Mouse (Mus musculus): ENCODE results near the gene Usp2. TPM values are rescaled to one million over a fixed set of nuclear protein-coding genes. Genes with fewer than 3 reads are reported as not detected.

The Usp2 gene
- total and polyA plus RNA-seq, 3 experiments = 73.8 to 206 (median 75.8) TPM

DNA sequence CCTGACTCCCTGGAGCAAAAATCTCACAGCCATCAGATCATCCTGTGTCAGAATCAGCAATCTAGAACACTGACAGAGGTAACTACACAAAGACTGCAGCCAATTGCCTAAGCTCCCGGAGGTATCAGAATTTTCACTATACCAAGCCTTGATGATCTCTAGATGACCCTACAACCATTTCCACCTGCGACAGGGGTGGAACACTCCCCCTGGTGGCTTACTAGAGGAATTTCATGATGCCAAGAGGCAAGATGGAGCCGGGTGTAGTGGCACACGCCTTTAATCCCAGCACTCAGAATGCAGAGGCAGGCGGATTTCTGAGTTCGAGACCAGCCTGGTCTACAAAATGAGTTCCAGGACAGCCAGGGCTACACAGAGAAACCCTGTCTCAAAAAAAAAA is 57.5 kb downstream of the Usp2 start:
- TF ChIP-seq EP300 (IDR thresholded peaks at IDR 0.05; ENCODE audit: insufficient read depth, low read depth, low read length) (no peak), CTCF (IDR thresholded peaks at IDR 0.05) (peak; percentile 77)
- Histone ChIP-seq H3K27ac (no peak overlapping the region), H3K27me3 (ENCODE audit: control insufficient read depth, insufficient read depth, low read length) (no peaks in the 10 kb centered on the region), H3K4me3 (no peak overlapping the region), H3K79me2 (replicated peaks; ENCODE audit: control insufficient read depth, insufficient read depth, low read length) (no peaks in the 10 kb centered on the region), H3K36me3 (ENCODE audit: control insufficient read depth, insufficient read depth, low read length) (no peaks in the 10 kb centered on the region), H3K9ac (ENCODE audit: low read depth, low read length) (no peak overlapping the region), H3K4me1 (ENCODE audit: control insufficient read depth, insufficient read depth, low read length) (peaks cover 9% of the 10 kb centered on the region)
- 59% methylated on average over 6 of the region's 6 CpGs for WGBS
- intact Hi-C loops (cut with DNase I) = no loop called here
- no peak for DNase-seq

DNA sequence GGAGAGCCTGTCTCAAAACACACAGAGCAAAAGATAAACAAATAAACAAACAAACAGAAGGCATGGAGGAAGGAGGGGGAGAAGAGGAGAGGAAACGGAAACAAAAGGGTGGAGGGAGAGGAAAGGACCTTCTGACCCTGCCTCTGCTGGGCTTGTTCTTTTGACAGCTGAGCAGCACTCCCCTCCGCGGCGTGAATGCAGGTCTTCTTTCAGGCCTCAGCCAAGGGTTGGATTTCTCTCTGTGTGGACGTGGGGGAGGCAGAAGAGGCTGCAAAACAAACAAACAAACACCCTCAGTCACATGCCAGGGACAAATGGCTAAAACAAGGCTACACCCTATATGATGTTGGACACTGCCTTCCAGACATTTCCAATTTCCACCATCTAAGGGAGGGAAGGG is 58.2 kb downstream of the Usp2 start:
- DNase-seq = peak in 1 of 2 experiments; percentile 13
- no peaks in the 10 kb centered on the region for H3K36me3 ChIP-seq (ENCODE audit: control insufficient read depth, insufficient read depth, low read length)
- H3K4me3 ChIP-seq = no peak overlapping the region
- H3K4me1 ChIP-seq (ENCODE audit: control insufficient read depth, insufficient read depth, low read length) = peaks cover 12% of the 10 kb centered on the region
- H3K9ac ChIP-seq (ENCODE audit: low read depth, low read length) = no peak overlapping the region
- no peak overlapping the region for H3K27ac ChIP-seq
- H3K27me3 ChIP-seq (ENCODE audit: control insufficient read depth, insufficient read depth, low read length) = no peaks in the 10 kb centered on the region
- TF ChIP-seq EP300 (IDR thresholded peaks at IDR 0.05; ENCODE audit: insufficient read depth, low read depth, low read length) (no peak), CTCF (IDR thresholded peaks at IDR 0.05) (no peak), POLR2A (IDR thresholded peaks at IDR 0.05; ENCODE audit: insufficient read depth, low read depth, low read length) (no peak)
- WGBS = 53% methylated on average over 5 of the region's 5 CpGs
- intact Hi-C loops (cut with DNase I) = loop anchor here (5.0 kb wide), 2 partner anchors 122 to 232 kb away; no protein-coding TSS in a partner anchor
- H3K79me2 ChIP-seq (replicated peaks; ENCODE audit: control insufficient read depth, insufficient read depth, low read length) = no peaks in the 10 kb centered on the region

DNA sequence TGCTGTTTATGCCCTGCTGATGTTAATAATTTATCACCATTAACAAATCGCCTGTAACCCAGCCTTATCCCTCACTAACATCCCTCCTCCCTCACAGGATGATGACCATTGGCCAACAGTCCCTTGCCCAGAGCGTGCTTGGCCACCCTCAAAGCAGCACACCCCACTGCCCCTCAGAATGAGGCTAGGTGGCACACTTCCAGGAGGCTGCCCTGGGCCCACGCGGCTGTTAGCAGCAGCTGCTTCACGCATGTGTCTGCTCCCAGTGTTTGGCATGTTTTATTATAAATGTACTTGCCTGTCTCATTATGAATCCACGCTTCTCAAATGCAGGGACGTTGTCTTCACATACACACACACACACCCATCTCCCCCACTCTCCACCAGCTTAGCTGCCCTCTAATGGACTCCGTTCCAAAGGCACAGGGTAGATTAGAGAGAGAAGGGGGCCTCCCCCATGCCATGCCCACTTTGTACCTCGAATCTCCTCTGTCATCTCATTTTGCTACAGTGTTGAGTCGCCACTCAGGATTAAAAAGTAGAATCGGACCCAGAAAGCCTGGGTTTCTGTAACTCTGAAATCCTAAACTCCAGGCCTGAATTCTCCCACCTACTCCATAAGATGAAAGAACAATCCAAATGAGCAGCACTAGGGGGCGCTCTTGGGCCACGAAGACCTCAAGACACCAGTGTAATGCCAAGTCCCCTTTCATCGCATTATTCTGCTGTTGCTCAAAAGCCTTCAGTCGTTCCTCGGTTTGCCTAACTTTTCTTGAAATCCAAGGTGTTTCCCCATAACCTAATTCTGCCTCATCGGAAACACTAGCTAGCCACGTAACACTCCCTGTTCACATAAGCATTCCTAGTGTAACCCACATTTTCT is 59.0 kb downstream of the Usp2 start:
- TF ChIP-seq CTCF (IDR thresholded peaks at IDR 0.05) (peak; percentile 95), EP300 (IDR thresholded peaks at IDR 0.05; ENCODE audit: insufficient read depth, low read depth, low read length) (peak; percentile 93), POLR2A (IDR thresholded peaks at IDR 0.05; ENCODE audit: insufficient read depth, low read depth, low read length) (no peak)
- Histone ChIP-seq H3K79me2 (replicated peaks; ENCODE audit: control insufficient read depth, insufficient read depth, low read length) (no peaks in the 10 kb centered on the region), H3K4me1 (ENCODE audit: control insufficient read depth, insufficient read depth, low read length) (peaks cover 14% of the 10 kb centered on the region), H3K27me3 (ENCODE audit: control insufficient read depth, insufficient read depth, low read length) (no peaks in the 10 kb centered on the region), H3K4me3 (peak overlapping the region; percentile 30; the same call in 1 of the 2 replicates), H3K36me3 (ENCODE audit: control insufficient read depth, insufficient read depth, low read length) (no peaks in the 10 kb centered on the region), H3K27ac (peak overlapping the region; percentile 60), H3K9ac (ENCODE audit: low read depth, low read length) (no peak overlapping the region; the same call in 1 of the 2 replicates)
- peak; percentile 83 to 85 for DNase-seq
- intact Hi-C loops (cut with DNase I) = loop anchor here (1.0 to 5.0 kb wide), 6 partner anchors 21 to 265 kb away; partner anchors contain the start of gene Cbl
- WGBS = 31% methylated on average over 18 of the region's 18 CpGs

DNA sequence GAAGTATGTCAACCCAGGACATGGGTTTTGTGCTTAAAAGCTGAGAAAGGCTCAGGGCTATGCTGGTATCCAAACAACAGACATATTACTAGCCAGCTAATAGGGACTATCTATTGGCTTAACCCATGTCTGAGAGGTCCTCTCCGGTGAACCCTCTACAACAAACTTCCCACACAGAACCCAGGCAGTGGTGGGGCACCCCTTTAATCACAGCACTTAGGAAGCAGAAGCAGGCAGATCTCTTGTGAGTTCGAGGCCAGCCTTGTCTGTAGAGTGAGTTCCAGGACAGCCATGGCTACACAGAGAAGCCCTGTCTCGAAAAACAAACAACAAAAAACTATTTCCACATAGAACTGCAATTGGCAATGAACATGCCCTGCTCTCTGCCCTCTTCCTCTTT is 59.9 kb downstream of the Usp2 start:
- Histone ChIP-seq H3K79me2 (replicated peaks; ENCODE audit: control insufficient read depth, insufficient read depth, low read length) (no peaks in the 10 kb centered on the region), H3K4me1 (ENCODE audit: control insufficient read depth, insufficient read depth, low read length) (peaks cover 14% of the 10 kb centered on the region), H3K27ac (peak overlapping the region; percentile 60), H3K9ac (ENCODE audit: low read depth, low read length) (no peak overlapping the region), H3K36me3 (ENCODE audit: control insufficient read depth, insufficient read depth, low read length) (no peaks in the 10 kb centered on the region), H3K4me3 (no peak overlapping the region), H3K27me3 (ENCODE audit: control insufficient read depth, insufficient read depth, low read length) (no peaks in the 10 kb centered on the region)
- peak in 1 of 2 experiments; percentile 19 for DNase-seq
- 59% methylated on average over 3 of the region's 3 CpGs for WGBS
- TF ChIP-seq CTCF (IDR thresholded peaks at IDR 0.05) = no peak
- no peak for TF ChIP-seq EP300 (IDR thresholded peaks at IDR 0.05; ENCODE audit: insufficient read depth, low read depth, low read length)
- no peak for TF ChIP-seq POLR2A (IDR thresholded peaks at IDR 0.05; ENCODE audit: insufficient read depth, low read depth, low read length)
- intact Hi-C loops (cut with DNase I) = loop anchor here (1.0 to 5.0 kb wide), 6 partner anchors 20 to 264 kb away; partner anchors contain the start of gene Cbl

DNA sequence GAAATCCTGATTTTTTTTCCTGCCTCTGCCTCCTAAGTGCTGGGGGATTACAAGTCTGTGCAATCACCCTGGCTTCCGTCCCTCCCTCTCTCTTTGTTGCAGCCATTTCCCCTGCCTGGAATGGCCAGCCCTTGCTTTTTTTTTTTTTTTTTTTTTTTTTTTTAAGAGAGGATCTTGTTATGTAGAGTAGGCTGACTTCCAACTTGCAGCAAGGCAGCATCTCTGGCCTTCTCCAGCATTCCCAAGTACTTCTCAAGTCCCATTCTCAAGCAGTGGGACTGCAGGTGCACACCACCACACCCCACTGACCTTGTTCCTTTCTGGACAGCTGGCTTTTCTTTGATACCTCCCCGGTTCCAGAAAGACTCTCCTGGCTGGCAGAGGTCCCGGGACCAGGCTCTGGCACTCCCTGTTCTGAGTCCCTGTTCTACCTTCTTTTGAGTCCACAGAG is 60.6 kb downstream of the Usp2 start:
- WGBS = 26% methylated on average over 3 of the region's 3 CpGs
- no peaks in the 10 kb centered on the region for H3K27me3 ChIP-seq (ENCODE audit: control insufficient read depth, insufficient read depth, low read length)
- peaks cover 14% of the 10 kb centered on the region for H3K4me1 ChIP-seq (ENCODE audit: control insufficient read depth, insufficient read depth, low read length)
- intact Hi-C loops (cut with DNase I) = loop anchor here (2.0 to 5.0 kb wide), 4 partner anchors 19 to 263 kb away; no protein-coding TSS in a partner anchor
- H3K4me3 ChIP-seq = no peak overlapping the region
- no peaks in the 10 kb centered on the region for H3K36me3 ChIP-seq (ENCODE audit: control insufficient read depth, insufficient read depth, low read length)
- TF ChIP-seq POLR2A (IDR thresholded peaks at IDR 0.05; ENCODE audit: insufficient read depth, low read depth, low read length) = no peak
- peak; percentile 36; the same call in 1 of the 2 replicates for TF ChIP-seq EP300 (IDR thresholded peaks at IDR 0.05; ENCODE audit: insufficient read depth, low read depth, low read length)
- no peaks in the 10 kb centered on the region for H3K79me2 ChIP-seq (replicated peaks; ENCODE audit: control insufficient read depth, insufficient read depth, low read length)
- peak in 1 of 2 experiments; percentile 49 for DNase-seq
- H3K9ac ChIP-seq (ENCODE audit: low read depth, low read length) = no peak overlapping the region
- peak overlapping the region; percentile 60 for H3K27ac ChIP-seq

DNA sequence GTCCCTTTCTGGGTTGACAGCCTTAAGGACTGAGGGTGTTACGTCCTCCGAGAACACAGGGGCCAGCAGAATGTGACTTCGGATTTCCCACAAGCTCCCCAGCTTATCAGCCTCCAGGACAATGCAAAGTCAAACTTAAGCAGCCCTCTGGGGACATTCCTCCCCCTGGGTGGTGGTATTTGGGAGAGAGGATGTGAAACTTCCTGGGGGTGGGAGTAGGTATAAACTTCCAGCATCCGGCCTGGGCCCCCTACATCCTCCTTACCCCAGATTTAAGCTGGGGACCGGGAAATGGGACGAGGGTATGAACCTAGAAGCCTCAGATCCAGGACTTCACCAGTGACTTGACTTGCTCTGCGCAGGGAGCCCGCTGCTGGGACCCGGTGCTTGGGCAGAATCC is 62.8 kb downstream of the Usp2 start:
- Histone ChIP-seq H3K79me2 (replicated peaks; ENCODE audit: control insufficient read depth, insufficient read depth, low read length) (no peaks in the 10 kb centered on the region), H3K4me3 (peak overlapping the region; percentile 59), H3K36me3 (ENCODE audit: control insufficient read depth, insufficient read depth, low read length) (no peaks in the 10 kb centered on the region), H3K27me3 (ENCODE audit: control insufficient read depth, insufficient read depth, low read length) (no peaks in the 10 kb centered on the region), H3K27ac (peak overlapping the region; percentile 99), H3K9ac (ENCODE audit: low read depth, low read length) (peak overlapping the region; percentile 75), H3K4me1 (ENCODE audit: control insufficient read depth, insufficient read depth, low read length) (peaks cover 14% of the 10 kb centered on the region)
- no peak for DNase-seq
- 4% methylated on average over 9 of the region's 9 CpGs for WGBS
- TF ChIP-seq POLR2A (IDR thresholded peaks at IDR 0.05; ENCODE audit: insufficient read depth, low read depth, low read length) (no peak), CTCF (IDR thresholded peaks at IDR 0.05) (no peak), EP300 (IDR thresholded peaks at IDR 0.05; ENCODE audit: insufficient read depth, low read depth, low read length) (no peak)
- intact Hi-C loops (cut with DNase I) = loop anchor here (5.0 kb wide), 2 partner anchors 118 to 228 kb away; no protein-coding TSS in a partner anchor
